Mouse (Mus musculus): ENCODE results near the gene Fah. TPM values are rescaled to one million over a fixed set of nuclear protein-coding genes. Genes with fewer than 3 reads are reported as not detected.

Fah gene
- polyA plus RNA-seq (2014; fragmentation: Nextera tagmentation; extraction: Ambion mirVana) = 6.0 and 9.0 TPM in 2 replicates

GRCm38 (mm10) chr7:84606293-84606749, at the start of gene Fah:
TSS of gene Fah (minus strand) at chr7:84606722.
- Histone ChIP-seq H3K36me3 (ENCODE audit: control insufficient read depth, insufficient read depth, low read length) (no peaks in the 10 kb centered on the region), H3K4me1 (ENCODE audit: control insufficient read depth, insufficient read depth, low read length) (peaks cover 10% of the 10 kb centered on the region; the same call in 1 of the 2 replicates), H3K4me3 (replicated peaks; ENCODE audit: low read depth, low read length) (peak within 1 kb of the TSS; percentile 57), H3K9me3 (ENCODE audit: control insufficient read depth, low read length) (no peaks in the 10 kb centered on the region), H3K9ac (replicated peaks; ENCODE audit: low read length) (peak within 1 kb of the TSS; percentile 76), H3K4me2 (ENCODE audit: low read length) (peak within 1 kb of the TSS; percentile 97), H3K27ac (replicated peaks; ENCODE audit: low read depth, low read length) (peak within 1 kb of the TSS; percentile 41; the same call in 1 of the 2 replicates), H3K27me3 (ENCODE audit: control insufficient read depth, insufficient read depth, low read length) (no peaks in the 10 kb centered on the region)
- DNase-seq (peak; percentile 37), ATAC-seq (ENCODE audit: low FRiP score, low TSS enrichment) (no peak; the same call in none of the 2 replicates)
- under 1% methylated on average over 10 of the region's 10 CpGs for WGBS

DNA sequence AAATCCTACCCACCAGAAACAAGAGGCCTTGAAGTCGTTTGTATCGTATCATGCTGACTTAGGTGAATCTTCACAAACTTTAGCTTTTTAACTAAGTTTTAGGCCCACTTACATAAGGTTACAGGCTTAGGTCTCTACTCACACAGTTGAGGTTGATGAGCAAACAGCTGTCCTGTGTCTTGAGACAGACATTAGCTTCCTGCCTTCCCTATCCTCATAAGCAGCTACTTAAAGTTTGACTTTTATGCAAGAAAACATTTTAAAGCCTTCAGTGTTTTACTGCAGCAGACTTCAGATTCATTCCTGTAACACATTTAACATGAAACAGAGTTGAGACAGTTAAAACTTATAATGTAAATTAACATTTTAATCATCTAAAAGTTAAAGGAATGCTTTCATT, 46.2 kb upstream of the Fah start:
- Histone ChIP-seq H3K27ac (replicated peaks; ENCODE audit: low read depth, low read length) (no peak overlapping the region), H3K36me3 (ENCODE audit: control insufficient read depth, insufficient read depth, low read length) (no peaks in the 10 kb centered on the region), H3K4me3 (replicated peaks; ENCODE audit: low read depth, low read length) (no peak overlapping the region), H3K9me3 (ENCODE audit: control insufficient read depth, low read length) (no peaks in the 10 kb centered on the region), H3K27me3 (ENCODE audit: control insufficient read depth, insufficient read depth, low read length) (no peaks in the 10 kb centered on the region), H3K9ac (replicated peaks; ENCODE audit: low read length) (no peak overlapping the region), H3K4me1 (ENCODE audit: control insufficient read depth, insufficient read depth, low read length) (no peaks in the 10 kb centered on the region), H3K4me2 (ENCODE audit: low read length) (no peak overlapping the region)
- 92% methylated on average over 2 of the region's 2 CpGs for WGBS
- DNase-seq (no peak), ATAC-seq (ENCODE audit: low FRiP score, low TSS enrichment) (no peak)

DNA sequence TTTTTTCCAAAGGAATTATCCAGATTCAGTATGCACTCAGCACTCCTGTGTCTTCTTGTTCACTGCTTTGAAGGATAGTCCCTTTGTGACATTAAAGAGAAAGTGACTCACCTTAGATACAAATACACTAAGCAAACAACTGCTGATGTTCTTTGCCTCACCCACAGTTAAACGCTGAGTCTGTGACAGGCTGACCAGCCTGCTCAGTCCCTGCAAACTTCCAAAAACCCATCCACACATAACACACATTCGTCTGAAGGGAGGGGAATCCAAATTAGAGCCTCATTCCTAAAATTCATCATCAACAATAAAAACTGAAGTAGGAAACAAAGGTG, 45.4 kb upstream of the Fah start:
- Histone ChIP-seq H3K27ac (replicated peaks; ENCODE audit: low read depth, low read length) (no peak overlapping the region), H3K4me1 (ENCODE audit: control insufficient read depth, insufficient read depth, low read length) (no peaks in the 10 kb centered on the region), H3K4me3 (replicated peaks; ENCODE audit: low read depth, low read length) (no peak overlapping the region), H3K36me3 (ENCODE audit: control insufficient read depth, insufficient read depth, low read length) (no peaks in the 10 kb centered on the region), H3K4me2 (ENCODE audit: low read length) (no peak overlapping the region), H3K9me3 (ENCODE audit: control insufficient read depth, low read length) (no peaks in the 10 kb centered on the region), H3K27me3 (ENCODE audit: control insufficient read depth, insufficient read depth, low read length) (no peaks in the 10 kb centered on the region), H3K9ac (replicated peaks; ENCODE audit: low read length) (no peak overlapping the region)
- no peak for DNase-seq
- no peak for ATAC-seq (ENCODE audit: low FRiP score, low TSS enrichment)
- 82% methylated on average over 2 of the region's 2 CpGs for WGBS

GRCm38 (mm10) chr7:84651303-84651986, 44.9 kb upstream of the Fah start:
- ATAC-seq (ENCODE audit: low FRiP score, low TSS enrichment) (no peak), DNase-seq (no peak)
- no peak overlapping the region for H3K4me2 ChIP-seq (ENCODE audit: low read length)
- H3K9ac ChIP-seq (replicated peaks; ENCODE audit: low read length) = no peak overlapping the region
- H3K4me3 ChIP-seq (replicated peaks; ENCODE audit: low read depth, low read length) = no peak overlapping the region
- H3K9me3 ChIP-seq (ENCODE audit: control insufficient read depth, low read length) = no peaks in the 10 kb centered on the region
- WGBS = 89% methylated on average over 4 of the region's 4 CpGs
- no peaks in the 10 kb centered on the region for H3K4me1 ChIP-seq (ENCODE audit: control insufficient read depth, insufficient read depth, low read length)
- H3K27ac ChIP-seq (replicated peaks; ENCODE audit: low read depth, low read length) = no peak overlapping the region
- no peaks in the 10 kb centered on the region for H3K27me3 ChIP-seq (ENCODE audit: control insufficient read depth, insufficient read depth, low read length)
- H3K36me3 ChIP-seq (ENCODE audit: control insufficient read depth, insufficient read depth, low read length) = no peaks in the 10 kb centered on the region

GRCm38 (mm10) chr7:84649016-84649415, 42.5 kb upstream of the Fah start:
- no peak overlapping the region for H3K9ac ChIP-seq (replicated peaks; ENCODE audit: low read length)
- H3K9me3 ChIP-seq (ENCODE audit: control insufficient read depth, low read length) = no peaks in the 10 kb centered on the region
- WGBS = 90% methylated on average over 2 of the region's 2 CpGs
- DNase-seq = no peak
- no peak overlapping the region for H3K27ac ChIP-seq (replicated peaks; ENCODE audit: low read depth, low read length)
- H3K4me1 ChIP-seq (ENCODE audit: control insufficient read depth, insufficient read depth, low read length) = no peaks in the 10 kb centered on the region
- no peak overlapping the region for H3K4me2 ChIP-seq (ENCODE audit: low read length)
- no peak for ATAC-seq (ENCODE audit: low FRiP score, low TSS enrichment)
- H3K27me3 ChIP-seq (ENCODE audit: control insufficient read depth, insufficient read depth, low read length) = no peaks in the 10 kb centered on the region
- no peaks in the 10 kb centered on the region for H3K36me3 ChIP-seq (ENCODE audit: control insufficient read depth, insufficient read depth, low read length)
- no peak overlapping the region for H3K4me3 ChIP-seq (replicated peaks; ENCODE audit: low read depth, low read length)

GRCm38 (mm10) chr7:84646256-84646655, 39.7 kb upstream of the Fah start:
- WGBS = 72% methylated on average over 1 of the region's 1 CpGs
- Histone ChIP-seq H3K4me3 (replicated peaks; ENCODE audit: low read depth, low read length) (no peak overlapping the region), H3K9me3 (ENCODE audit: control insufficient read depth, low read length) (no peaks in the 10 kb centered on the region), H3K4me2 (ENCODE audit: low read length) (no peak overlapping the region), H3K9ac (replicated peaks; ENCODE audit: low read length) (no peak overlapping the region), H3K27ac (replicated peaks; ENCODE audit: low read depth, low read length) (no peak overlapping the region), H3K36me3 (ENCODE audit: control insufficient read depth, insufficient read depth, low read length) (no peaks in the 10 kb centered on the region), H3K27me3 (ENCODE audit: control insufficient read depth, insufficient read depth, low read length) (no peaks in the 10 kb centered on the region), H3K4me1 (ENCODE audit: control insufficient read depth, insufficient read depth, low read length) (no peaks in the 10 kb centered on the region)
- no peak for DNase-seq
- ATAC-seq (ENCODE audit: low FRiP score, low TSS enrichment) = no peak

- no peak for ATAC-seq (ENCODE audit: low FRiP score, low TSS enrichment)
- Histone ChIP-seq H3K36me3 (ENCODE audit: control insufficient read depth, insufficient read depth, low read length) (no peaks in the 10 kb centered on the region), H3K4me3 (replicated peaks; ENCODE audit: low read depth, low read length) (no peak overlapping the region), H3K4me2 (ENCODE audit: low read length) (no peak overlapping the region), H3K27ac (replicated peaks; ENCODE audit: low read depth, low read length) (no peak overlapping the region), H3K4me1 (ENCODE audit: control insufficient read depth, insufficient read depth, low read length) (no peaks in the 10 kb centered on the region), H3K27me3 (ENCODE audit: control insufficient read depth, insufficient read depth, low read length) (no peaks in the 10 kb centered on the region), H3K9me3 (ENCODE audit: control insufficient read depth, low read length) (no peaks in the 10 kb centered on the region), H3K9ac (replicated peaks; ENCODE audit: low read length) (no peak overlapping the region)
- no peak for DNase-seq
- 96% methylated on average over 6 of the region's 6 CpGs for WGBS
Observed at GRCm38 (mm10) chr7:84643270-84643998, 36.9 kb upstream of the Fah start.

- ATAC-seq (ENCODE audit: low FRiP score, low TSS enrichment) = no peak
- no peak overlapping the region for H3K4me3 ChIP-seq (replicated peaks; ENCODE audit: low read depth, low read length)
- H3K27me3 ChIP-seq (ENCODE audit: control insufficient read depth, insufficient read depth, low read length) = no peaks in the 10 kb centered on the region
- no peak overlapping the region for H3K9ac ChIP-seq (replicated peaks; ENCODE audit: low read length)
- DNase-seq = no peak
- WGBS = 90% methylated on average over 6 of the region's 6 CpGs
- H3K36me3 ChIP-seq (ENCODE audit: control insufficient read depth, insufficient read depth, low read length) = no peaks in the 10 kb centered on the region
- no peak overlapping the region for H3K4me2 ChIP-seq (ENCODE audit: low read length)
- no peak overlapping the region for H3K27ac ChIP-seq (replicated peaks; ENCODE audit: low read depth, low read length)
- H3K4me1 ChIP-seq (ENCODE audit: control insufficient read depth, insufficient read depth, low read length) = no peaks in the 10 kb centered on the region
- no peaks in the 10 kb centered on the region for H3K9me3 ChIP-seq (ENCODE audit: control insufficient read depth, low read length)
Observed at GRCm38 (mm10) chr7:84642159-84642928, 35.8 kb upstream of the Fah start.
